Mouse (Mus musculus): Measurements from ENCODE around the gene Ppard. TPM values are rescaled to one million over a fixed set of nuclear protein-coding genes. Genes with fewer than 3 reads are reported as not detected.

Ppard gene
- total RNA-seq, 2 experiments from 2014 or later, result 25.8 to 29.0 TPM

DNA sequence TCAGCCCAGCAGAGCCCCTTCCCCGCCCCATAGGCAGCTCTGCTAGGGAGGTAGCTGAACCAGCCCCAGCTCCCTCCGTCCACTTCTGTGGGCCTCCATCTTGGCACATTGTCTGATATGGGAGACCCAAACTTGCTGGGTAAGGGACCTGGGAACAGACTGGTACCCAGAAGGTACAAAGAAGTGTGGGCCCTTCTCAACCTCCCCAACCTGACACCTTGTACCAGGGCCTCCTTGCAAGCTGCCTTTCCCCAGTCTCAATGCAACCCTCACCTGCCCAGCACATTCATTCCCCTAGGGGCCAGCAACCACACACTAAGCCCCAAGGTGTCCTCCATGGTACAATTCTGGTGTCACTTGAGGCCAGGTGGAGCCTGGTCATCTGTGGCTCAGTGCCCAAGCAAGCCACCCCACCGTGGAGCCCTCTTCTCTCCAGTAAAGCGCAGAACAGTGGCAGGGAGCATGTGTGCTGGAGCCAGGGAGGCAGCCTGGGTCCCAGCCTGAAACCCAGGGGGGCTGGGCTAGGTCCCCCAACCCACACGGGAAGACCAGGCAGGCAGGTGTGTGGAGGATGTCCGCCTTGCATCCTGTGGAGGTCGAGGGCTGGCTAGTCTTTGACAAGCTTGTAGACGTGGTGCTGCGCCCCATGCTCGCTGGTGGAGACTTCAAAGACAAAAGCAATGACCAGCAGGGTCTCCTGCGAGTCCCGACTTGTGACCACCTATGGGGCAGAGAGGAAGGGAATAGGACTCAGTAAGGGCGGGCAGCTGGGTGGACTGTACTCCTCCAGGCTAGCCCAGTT, 99.8 kb downstream of the Ppard start:
- no peak for DNase-seq (ENCODE audit: low spot score in 2 of 2)

DNA sequence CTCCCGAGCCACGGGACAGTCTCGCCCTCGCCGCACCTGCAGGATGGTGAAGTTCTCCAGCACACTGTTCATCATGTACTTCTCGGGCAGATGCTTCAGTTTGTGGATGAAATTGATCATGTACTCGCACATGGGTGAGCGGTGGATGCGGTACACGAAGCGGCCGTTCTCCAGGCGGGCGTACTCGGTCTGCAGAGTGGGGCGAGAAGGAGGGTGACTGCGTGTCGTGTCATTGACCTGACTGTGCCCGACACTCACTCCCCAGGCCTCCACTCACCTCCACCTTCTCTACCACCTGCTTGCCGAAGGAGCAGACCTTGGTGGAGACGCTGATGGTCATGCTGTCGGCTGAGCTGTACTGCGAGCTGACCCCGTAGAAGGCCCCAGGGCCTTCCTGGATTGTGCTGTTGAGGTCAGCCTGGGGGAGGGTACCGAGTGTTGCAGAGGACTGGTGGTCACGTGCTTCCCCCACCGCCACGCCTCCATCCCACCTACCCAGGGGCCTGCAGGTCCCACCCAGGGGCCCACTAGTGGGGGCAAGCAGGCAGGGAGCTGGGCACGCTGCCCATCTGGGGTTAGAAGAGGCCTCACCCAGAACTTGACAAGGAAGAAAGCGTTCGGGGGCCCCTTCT, 100.5 kb downstream of the Ppard start:
- DNase-seq (ENCODE audit: low spot score in 2 of 2), result no peak

DNA sequence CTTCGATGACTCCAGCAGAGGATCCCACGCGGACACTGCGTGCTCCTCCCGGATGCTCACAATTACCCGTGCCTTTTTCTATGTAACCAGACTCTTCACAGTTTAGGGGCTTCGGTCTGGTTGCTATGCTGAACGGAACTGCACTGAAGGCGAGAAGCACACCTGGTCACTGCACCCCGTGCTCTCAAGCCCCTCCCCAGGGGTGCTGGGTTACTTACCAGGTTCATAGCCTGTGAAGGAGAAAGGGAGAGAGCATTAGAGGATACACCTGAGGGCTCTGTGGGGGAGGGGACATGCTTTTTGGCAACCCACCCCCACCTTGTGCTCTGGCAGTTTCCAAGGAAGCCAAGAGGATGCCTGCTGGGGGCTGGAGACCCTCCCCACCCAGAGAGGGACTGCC, 102.8 kb downstream of the Ppard start:
- no peak for DNase-seq (ENCODE audit: low spot score in 2 of 2)

DNA sequence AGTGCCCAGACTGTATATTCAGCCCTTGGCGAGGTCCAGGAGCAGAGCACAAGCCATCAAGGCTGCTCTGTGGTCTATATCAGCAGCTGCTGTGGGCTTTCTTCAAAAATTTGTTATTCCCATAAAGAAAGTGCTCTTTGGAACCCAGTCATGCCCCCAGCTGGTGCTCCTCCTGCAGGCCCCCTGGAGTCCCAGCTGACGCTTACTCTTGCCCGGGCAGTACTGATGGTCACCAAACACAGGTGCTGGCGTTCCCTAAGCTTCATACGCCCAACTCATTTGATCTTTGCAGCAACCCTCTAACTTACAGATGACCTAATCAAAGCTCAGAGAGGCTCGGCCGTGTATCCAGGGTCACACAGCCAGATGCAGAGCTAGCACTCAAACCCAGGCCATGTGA, 105.0 kb downstream of the Ppard start:
- DNase-seq (ENCODE audit: low spot score in 2 of 2), result no peak

DNA sequence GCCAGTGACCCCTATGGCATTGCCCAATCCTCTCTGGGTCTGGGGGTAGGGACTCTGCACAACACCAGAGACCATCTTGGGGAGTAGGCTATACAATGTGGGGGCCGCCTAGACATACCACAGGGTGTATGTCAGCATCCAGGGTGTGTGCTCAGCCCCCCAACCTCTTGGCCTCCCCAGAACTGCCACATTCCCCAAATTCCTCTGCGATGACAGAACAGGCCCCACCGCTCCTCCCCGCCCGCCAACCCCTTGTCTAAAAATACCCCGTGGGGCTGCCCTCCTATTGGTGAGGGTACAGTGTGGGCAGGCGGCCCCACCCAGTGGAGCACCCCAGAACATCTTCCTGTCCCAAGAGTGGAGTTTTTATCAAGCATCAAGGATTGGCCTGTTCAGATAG, 108.1 kb downstream of the Ppard start:
- DNase-seq (ENCODE audit: low spot score in 2 of 2), result no peak

DNA sequence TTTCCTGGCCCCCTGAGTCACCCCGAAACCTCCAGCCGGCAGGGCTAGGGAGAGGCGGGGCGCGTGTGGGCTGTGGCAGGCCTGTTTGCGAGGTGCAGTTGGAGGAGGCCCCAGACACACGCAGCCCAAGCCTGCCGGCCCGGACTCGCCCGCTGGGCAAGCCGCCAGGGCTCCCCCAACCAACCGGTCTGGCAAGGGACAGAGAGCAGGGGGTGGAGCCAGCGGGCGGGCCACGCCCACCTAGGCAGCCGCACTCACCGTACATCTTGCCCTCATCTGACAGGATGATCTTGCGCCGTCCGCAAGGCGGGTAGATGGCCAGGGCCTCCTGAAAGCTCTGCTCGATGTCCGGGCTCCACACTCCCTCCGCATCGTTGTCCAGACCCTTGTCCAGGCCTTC, 108.6 kb downstream of the Ppard start:
- DNase-seq (ENCODE audit: low spot score in 2 of 2), result peak; percentile 78 to 86

DNA sequence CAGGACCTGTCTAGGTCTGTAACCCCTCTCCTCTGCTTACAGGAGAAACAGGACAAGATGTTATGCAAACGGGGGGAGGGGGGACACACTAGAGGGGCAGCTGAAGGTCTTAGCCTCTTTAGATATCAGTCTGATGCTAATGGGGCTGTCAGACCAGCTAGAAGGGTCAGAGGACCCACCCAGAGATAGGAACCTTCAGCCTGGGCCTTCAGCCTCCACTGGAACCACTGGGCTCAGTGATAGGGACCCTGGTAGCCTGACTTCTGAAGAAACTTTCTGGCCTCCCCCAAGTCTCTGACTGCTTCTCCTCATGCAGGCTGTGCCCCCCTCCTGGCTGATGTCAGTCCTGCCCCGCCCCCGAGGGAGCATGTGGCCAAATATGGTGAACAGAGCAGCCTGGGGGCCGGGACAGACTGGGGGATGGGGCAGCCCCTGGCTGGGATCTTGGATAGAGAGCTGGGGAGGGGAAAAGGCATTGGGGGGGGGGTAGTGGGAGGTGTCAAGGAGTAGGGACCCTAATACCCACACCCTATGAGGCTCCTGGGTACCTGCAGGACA, 111.6 kb downstream of the Ppard start:
- no peak for DNase-seq (ENCODE audit: low spot score in 2 of 2)

DNA sequence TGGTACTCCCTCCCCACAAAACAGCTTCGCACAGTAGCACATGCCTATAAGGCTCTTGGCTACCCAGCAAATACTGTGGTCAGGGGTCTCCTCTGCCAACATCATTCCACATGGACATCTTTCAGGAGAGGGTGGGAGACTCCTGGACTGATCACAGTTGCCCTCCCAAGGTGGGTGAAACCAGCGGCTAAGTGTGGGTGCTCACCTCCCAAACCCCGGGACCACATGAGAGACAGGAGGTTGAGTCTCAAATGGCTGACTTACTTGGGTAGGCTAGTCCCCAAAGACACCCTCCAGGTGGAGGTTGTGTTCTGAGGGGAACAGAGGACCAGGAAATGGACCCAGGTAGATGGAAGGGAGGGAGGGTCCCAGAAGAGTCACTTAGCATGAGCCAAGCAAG, 112.2 kb downstream of the Ppard start:
- DNase-seq (ENCODE audit: low spot score in 2 of 2), result no peak

DNA sequence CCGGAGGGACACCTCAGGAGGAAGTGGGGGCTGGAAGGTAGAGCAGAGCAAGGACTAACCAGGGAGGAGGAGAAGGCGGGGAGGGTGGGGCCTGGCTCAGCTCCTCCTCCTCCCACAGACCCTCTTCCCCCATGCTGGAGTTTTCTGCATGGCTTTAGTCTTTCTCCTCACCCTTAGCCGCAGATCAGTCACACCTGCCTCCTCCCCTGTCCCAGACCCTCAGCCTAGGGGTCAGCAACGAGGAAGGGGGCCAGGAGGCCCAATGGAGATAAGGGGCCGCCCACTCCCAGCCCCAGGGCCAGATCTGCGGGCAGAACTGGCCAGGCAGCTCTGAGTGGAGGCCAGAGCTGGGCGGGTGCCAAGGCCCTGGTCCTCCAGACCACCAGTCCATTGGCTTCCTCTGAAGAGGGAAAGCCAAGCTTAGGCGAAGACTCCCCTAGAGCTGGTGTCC, 112.8 kb downstream of the Ppard start:
- no peak for DNase-seq (ENCODE audit: low spot score in 2 of 2)

DNA sequence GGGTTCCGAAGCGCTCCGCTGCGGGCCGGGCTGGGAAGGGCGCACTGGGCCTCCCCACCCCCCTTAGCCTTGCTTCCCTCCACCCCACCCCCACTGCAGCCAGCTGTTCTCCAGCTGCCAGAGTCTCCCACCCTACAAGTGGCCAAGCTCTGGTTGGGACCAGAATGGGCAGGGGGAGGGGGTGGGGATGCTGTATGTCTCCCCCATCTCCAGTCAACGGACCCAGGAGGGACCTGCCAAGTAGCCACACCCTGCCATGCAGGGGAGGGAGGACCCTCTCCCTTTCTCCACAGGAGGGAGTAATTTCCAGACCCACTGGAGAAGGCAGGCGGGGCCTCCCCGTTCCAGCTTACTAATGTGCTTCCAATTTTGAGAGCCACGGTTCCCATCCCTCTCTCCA, 113.4 kb downstream of the Ppard start:
- no peak for DNase-seq (ENCODE audit: low spot score in 2 of 2)

DNA sequence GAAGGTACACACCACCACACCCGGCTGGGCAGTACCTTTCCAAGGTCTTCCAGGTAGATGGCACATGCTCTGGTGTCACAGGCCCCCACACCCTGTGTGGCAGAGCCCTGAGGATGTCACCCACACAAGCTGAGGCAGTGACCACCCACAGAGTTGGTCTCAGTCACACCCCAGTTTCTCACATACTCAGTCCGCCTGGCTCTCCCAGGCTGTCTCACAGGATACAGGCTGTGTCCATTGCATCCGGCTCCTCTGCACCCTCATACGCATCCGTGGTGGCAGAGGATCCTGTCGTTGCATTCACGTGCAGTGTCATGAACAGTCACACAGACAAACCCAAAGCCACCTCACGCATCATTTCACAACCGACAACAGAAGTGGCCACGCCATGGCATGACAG, 114.8 kb downstream of the Ppard start:
- no peak for DNase-seq (ENCODE audit: low spot score in 2 of 2)

DNA sequence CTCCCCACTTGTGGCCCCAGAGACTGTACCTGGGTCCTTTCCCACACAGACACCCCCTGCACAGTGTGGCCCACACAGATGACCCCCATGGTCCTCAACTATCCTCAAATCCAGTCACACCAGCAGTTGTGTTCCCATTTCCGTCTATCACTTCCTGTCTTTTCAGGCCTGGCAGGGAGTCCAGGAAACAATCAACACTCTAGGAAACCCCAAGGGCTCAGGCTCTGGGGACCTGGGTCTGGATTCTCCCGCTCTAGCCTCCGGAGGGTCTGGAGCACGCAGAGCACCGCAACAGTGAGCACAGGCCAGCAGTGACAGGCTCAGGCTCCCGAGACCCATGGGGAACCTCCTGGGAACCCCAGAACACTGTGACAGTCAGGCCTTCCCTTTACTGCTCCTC, 115.7 kb downstream of the Ppard start:
- DNase-seq (ENCODE audit: low spot score in 2 of 2), result no peak

DNA sequence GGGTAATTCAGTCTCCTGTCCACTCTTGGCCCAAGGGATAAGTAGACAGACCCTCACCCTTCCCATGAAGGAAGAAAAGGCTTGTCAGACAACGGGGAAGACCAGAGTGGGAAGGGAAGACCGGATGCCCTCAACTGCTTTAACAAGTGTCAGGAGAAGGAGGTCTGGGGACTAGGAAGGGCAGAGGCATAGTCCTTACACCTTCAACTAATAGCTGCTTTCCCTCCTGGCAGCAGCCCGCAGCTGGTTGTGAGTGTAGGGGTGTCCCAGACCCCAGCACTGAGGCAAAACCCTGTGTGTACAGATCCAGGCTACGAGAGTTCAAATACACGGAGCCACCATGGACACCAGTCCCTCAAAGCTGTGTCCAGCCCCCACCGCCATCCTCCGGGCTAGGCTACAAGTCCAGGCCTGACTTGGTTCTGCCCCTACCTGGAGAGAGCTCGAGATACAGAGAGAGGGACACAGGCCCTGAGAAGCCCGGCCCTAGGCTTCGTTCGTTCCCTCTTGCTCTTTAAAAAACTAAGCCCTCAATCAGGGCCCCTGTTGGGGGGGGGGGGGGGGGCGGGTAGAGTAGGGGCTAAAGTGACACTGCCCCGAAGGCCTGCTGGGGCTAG, 116.9 kb downstream of the Ppard start:
- peak in 1 of 2 experiments; percentile 13 for DNase-seq (ENCODE audit: low spot score in 2 of 2)

DNA sequence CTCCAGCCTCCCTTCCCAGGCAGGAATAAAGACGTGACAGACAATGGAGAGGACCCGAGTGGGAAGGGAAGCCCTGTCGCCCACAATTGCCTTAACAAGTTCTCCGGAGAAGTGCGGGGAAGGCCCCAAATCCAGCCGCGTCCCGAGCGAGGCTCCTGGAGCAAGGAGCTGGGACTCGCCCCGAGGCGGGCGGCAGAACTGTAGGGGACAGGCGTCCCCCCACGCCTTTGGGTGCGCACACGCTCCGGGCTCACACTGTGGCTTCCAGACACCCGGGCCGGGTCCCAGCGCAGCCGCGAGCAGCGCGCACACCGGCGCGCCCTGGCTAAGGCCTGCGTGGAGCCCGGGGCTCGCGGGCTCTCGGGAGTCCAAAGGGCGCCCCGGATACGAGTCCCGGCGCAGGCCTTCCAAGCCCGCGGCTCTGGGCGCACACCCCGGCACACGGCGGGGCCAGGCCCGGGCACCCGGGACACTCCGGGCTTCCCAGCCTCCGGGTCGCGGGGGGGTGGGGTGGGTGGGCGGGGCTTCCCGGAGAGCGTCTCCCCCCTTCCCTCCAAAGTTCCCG, 117.5 kb downstream of the Ppard start:
- peak in 1 of 2 experiments; percentile 20 for DNase-seq (ENCODE audit: low spot score in 2 of 2)

DNA sequence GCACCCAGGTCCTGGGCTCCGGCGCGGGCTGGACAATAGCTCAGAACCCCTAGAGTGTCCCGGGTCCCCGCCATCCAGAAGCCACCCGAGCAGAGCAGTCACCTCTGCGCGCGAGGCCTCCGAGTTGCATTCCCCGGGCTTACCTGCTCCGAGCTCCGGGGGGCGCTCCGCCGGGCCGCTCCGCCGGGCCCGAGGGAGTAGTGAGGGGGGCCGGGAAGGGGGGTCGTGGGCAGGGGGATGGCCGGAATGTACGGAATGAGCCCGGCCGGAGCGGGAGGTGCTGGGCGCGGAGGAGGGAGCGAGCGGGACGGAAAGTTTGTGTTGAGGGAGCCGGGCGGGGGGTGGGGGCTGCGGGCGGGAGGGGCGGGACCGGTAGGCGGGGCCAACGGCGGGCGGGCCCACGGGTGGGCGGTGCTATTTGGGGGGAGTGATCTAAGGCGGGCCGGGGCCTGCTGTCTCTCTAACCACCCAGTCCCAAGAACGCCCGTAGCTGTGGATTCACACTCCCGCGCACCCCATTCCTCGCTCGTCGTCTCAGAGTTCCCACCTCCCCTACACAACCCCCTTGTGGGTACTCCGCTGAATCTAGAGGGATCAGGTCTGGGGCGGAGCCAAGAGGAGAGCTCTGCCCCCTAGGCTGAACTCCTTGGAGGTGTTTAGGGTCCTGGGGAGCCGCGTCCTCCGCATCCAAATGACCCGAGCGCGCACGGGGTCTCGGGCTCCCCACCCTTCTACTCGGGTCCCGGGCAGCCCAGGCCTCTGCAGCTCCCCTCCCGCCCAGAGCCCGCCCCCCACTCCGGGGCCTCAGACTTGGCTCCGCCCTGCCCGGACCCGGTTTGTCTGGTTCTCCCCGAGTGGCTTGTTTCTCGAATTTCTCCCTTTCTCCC, 118.2 kb downstream of the Ppard start, which contains the start of gene Tead3:
Tead3 (minus strand) TSS at position 352 of the 887 bp plus-strand sequence.
- peak; percentile 70 to 79 for DNase-seq (ENCODE audit: low spot score in 2 of 2)

Other genes starting within 250 kb of the Ppard start
- gene Tcp11, start 152.1 kb upstream of the Ppard start, total RNA-seq (2021), result 1 to 10 TPM in 1 of 2 experiments, under 1 TPM in 1; 0.76 to 1.7 TPM
- gene Scube3, start 90.6 kb upstream of the Ppard start, total RNA-seq (2021), result 1 to 10 TPM; 2.5 to 3.5 TPM
- 10 to 100 TPM; 76.1 to 80.4 TPM for gene Zfp523, start 55.6 kb upstream of the Ppard start, total RNA-seq (2021)
- 1 to 10 TPM; 6.4 to 7.1 TPM for gene Def6, start 24.9 kb upstream of the Ppard start, total RNA-seq (2021)
- gene Fance, start 80.8 kb downstream of the Ppard start, total RNA-seq (2021), result 10 to 100 TPM; 26.0 to 36.2 TPM
- gene Rpl10a, start 95.8 kb downstream of the Ppard start, total RNA-seq (2021), result 100 to 1,000 TPM; 503 to 535 TPM
- gene Tead3, start 118.1 kb downstream of the Ppard start, total RNA-seq (2021), result 1 to 10 TPM; 5.6 to 6.1 TPM
- gene Tulp1, start 132.5 kb downstream of the Ppard start, total RNA-seq (2021), result under 1 TPM in 1 of 2 experiments, not detected in 1; 0.41 TPM

Data from layer of hippocampus, postnatal 10 days (tissue).